Mouse (Mus musculus) CH12.LX (cell line): Measurements from ENCODE around the gene Klhl5.

Experiments used
- CHD2 ChIP-seq: IDR thresholded peaks from 2 replicates; pipeline ENCODE4 v1.6.1; 2011; ENCODE audit warnings: low read length, improper control_type of control experiment
- CTCF ChIP-seq, 2 experiments: IDR thresholded peaks in 1 of 2; conservative IDR thresholded peaks in 1 of 2; 2 replicates each; pipeline ENCODE4 v1.5.1; 2011 to 2012; ENCODE audit warnings: low read depth in 2 of 2, low read length in 2 of 2, improper control_type of control experiment in 1 of 2, inconsistent platforms in 1 of 2, mild to moderate bottlenecking in 1 of 2, moderate library complexity in 1 of 2
- MAFK ChIP-seq: IDR thresholded peaks from 2 replicates; pipeline ENCODE4 v1.6.1; 2011; ENCODE audit warnings: low read length, improper control_type of control experiment; ENCODE audit not compliant: insufficient replicate concordance
- MAX ChIP-seq: IDR thresholded peaks from 2 replicates; pipeline ENCODE4 v1.6.1; 2011; ENCODE audit warnings: low read length, improper control_type of control experiment
- RAD21 ChIP-seq: IDR thresholded peaks from 2 replicates; pipeline ENCODE4 v1.6.1; 2011; ENCODE audit warnings: low read depth, mild to moderate bottlenecking, low read length, improper control_type of control experiment, moderate library complexity
- RCOR1 ChIP-seq: conservative IDR thresholded peaks from 2 replicates; pipeline ENCODE4 v1.6.1; 2012; ENCODE audit warnings: low read depth, mild to moderate bottlenecking, inconsistent platforms, low read length, improper control_type of control experiment

GRCm38 (mm10) chr5:65101621-65102020 is 5.7 kb upstream of the Klhl5 start:
- TF ChIP-seq MAFK (no peak), RCOR1 (no peak), CHD2 (no peak), RAD21 (no peak), CTCF (conservative IDR thresholded peaks at IDR 0.05 in 1 of 2, IDR thresholded peaks at IDR 0.05 in 1 of 2; ENCODE audit: low read depth in 2 of 2, low read length in 2 of 2) (no peak), MAX (no peak)
